Mouse (Mus musculus): ENCODE measurements around the gene Ncf4. TPM values are rescaled to one million over a fixed set of nuclear protein-coding genes. Genes with fewer than 3 reads are reported as not detected.

The Ncf4 gene
- 192 TPM for polyA plus RNA-seq (2017; shearing (Covaris generic))

DNA sequence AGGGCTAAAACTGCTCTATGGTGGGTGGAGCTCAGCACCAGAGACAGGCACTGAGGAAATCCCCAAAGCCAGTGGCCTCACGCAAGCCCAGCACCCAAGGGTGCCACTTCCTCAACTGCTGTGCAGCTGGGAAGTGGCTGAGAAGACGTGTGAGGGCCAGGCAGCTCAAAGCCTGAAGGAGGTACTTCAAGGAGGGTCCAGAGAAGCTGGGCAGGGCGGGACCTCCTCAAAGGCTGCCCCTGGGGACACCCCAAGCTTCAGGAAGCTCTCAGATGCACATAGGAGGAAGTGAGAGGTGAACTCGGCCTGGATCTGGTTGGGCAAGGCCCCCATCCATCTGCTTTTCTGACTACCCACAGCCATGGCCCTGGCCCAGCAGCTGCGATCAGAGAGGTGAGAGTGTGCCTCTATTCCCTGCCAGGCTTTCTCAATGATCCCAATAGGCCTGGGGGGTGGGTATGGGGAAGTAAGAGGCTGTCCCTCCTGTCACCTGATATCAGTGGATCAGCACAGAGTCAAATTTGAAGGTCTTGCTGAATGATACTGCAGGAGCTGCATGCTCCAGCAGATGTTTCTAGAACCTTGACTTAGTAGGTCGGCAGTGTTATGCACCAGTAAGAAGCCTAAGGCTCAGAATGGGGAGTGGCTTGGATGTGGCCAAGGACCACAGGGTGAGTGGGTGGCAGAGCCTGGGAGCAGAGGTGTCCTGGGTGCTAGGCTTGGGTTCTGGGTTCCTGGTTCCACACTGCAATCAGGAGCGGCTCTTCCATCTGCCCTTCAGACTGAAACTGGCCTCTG lies at the start of gene Ncf4:
Ncf4 (plus strand) TSS at position 107 of the 798 bp plus-strand sequence.

DNA sequence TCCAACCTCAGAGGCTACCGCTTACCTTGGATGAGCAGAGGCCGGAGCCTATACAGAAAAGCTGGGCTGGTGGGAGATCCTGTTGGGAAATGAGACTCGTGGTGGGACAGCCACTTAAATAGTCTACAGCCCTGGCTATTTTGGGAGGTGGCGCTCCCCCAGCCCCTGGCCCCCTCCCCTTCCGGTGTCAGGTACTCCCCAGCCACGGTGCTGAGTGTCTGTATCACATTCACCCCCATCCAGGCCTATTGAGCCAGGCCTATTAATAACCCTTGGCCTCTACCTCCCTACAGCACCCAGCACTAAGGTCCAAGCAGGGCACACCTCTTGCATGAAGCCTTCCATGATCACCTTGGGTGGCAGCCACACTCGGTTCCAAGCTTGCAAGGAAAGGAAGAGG lies 38.3 kb upstream of the Ncf4 start, which contains the start of gene Pvalb:
Pvalb (minus strand) TSS at position 89 of the 400 bp plus-strand sequence.

DNA sequence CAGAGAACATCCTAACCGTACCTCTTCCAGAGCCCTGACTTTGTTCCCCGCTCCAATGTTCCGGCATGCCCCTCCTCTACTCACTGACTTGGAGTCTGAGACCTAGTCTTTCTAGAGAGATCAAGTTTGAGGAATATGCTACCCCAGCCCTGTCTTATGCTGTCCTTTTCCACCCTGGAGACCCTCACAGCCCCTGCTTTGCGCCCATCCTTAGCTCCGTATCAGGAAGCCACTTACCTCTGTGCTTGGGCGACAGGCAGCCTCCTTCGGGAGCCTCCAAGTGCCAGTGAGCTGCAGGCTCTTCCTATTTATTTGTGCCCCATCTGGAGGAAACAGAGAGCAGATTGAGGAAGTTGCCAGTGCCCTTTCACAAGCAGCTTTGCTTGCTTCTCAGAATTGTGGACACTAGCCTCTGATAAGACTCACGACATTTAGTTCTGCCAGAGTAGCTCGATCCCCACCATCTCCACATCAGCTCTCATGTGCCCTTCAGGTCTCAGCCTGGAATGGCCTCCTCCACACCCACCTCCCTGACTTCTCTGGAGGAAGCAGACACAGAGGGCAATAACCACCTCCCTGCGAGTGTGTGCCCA lies 60.8 kb downstream of the Ncf4 start, which contains the start of gene Csf2rb2:
Csf2rb2 (minus strand) TSS at position 381 of the 593 bp plus-strand sequence.

Other genes starting within 250 kb of the Ncf4 start
- gene Cacng2, start 124.8 kb upstream of the Ncf4 start, polyA plus RNA-seq (2017; shearing (Covaris generic)), result not detected
- 75.9 TPM for gene Ift27, start 70.7 kb upstream of the Ncf4 start, polyA plus RNA-seq (2017; shearing (Covaris generic))
- not detected for gene Pvalb, start 38.4 kb upstream of the Ncf4 start, polyA plus RNA-seq (2017; shearing (Covaris generic))
- gene Csf2rb2, start 60.9 kb downstream of the Ncf4 start, polyA plus RNA-seq (2017; shearing (Covaris generic)), result not detected
- gene Csf2rb, start 81.0 kb downstream of the Ncf4 start, polyA plus RNA-seq (2017; shearing (Covaris generic)), result 0.72 TPM
- not detected for gene Tex33, start 151.1 kb downstream of the Ncf4 start, polyA plus RNA-seq (2017; shearing (Covaris generic))
- 1.6 TPM for gene Tst, start 161.1 kb downstream of the Ncf4 start, polyA plus RNA-seq (2017; shearing (Covaris generic))
- 6.1 TPM for gene Mpst, start 161.6 kb downstream of the Ncf4 start, polyA plus RNA-seq (2017; shearing (Covaris generic))
- gene Kctd17, start 183.8 kb downstream of the Ncf4 start, polyA plus RNA-seq (2017; shearing (Covaris generic)), result 19.1 TPM
- gene Tmprss6, start 223.8 kb downstream of the Ncf4 start, polyA plus RNA-seq (2017; shearing (Covaris generic)), result not detected